Comparison of ENCODE assay signal across 12 mouse cellular contexts in genomic region chr3:58883511-58883907, GRCm38 (mm10). TPM values are rescaled to one million over a fixed set of nuclear protein-coding genes. Genes with fewer than 3 reads are reported as not detected.
"Had no signal": no experiment of that assay in that cellular context is flagged by ENCODE, and none has a peak within 500 bp of the region (broad histone marks: within the 10 kb centered on the region; RNA-seq: fewer than 3 reads in every experiment).

No protein-coding gene starts in this region.

- H3K9ac ChIP-seq: limb, embryonic 13.5 days; liver, embryonic 14.5 days; midbrain, embryonic 12.5 days had no signal

- H3K4me3 ChIP-seq: limb, embryonic 13.5 days; midbrain, embryonic 12.5 days had no signal

- H3K4me1 ChIP-seq: limb, embryonic 13.5 days had no signal

- H3K27ac ChIP-seq: limb, embryonic 13.5 days; liver, embryonic 14.5 days; midbrain, embryonic 12.5 days; stomach, postnatal 0 days had no signal

- H3K27me3 ChIP-seq: limb, embryonic 13.5 days; midbrain, embryonic 12.5 days had no signal

- DNase-seq: kidney, adult 2 months; kidney, postnatal 25 days; layer of hippocampus, adult 9-11 months; lung, adult 18-20 months; right cerebral cortex, adult 18-20 months; thymus, postnatal 4 days had no signal

- H3K4me2 ChIP-seq: limb, embryonic 13.5 days; midbrain, embryonic 12.5 days had no signal

- H3K36me3 ChIP-seq: limb, embryonic 13.5 days; midbrain, embryonic 12.5 days had no signal

- H3K9me3 ChIP-seq: limb, embryonic 13.5 days; midbrain, embryonic 12.5 days had no signal

RNA-seq across cellular contexts. Expression of gene Clrn1, which starts 1.6 kb away (rescaled TPM):
- total RNA-seq: liver, adult 2 months; megakaryocyte-erythroid progenitor cell, adult 5-6 weeks had no signal
- polyA plus RNA-seq: kidney, adult 2 months; liver, adult 2 months; liver, embryonic 14.5 days; stomach, postnatal 0 days had no signal
